Mouse (Mus musculus) limb, embryonic 13.5 days (tissue): Measurements from ENCODE around the gene Ttc3. TPM values are rescaled to one million over a fixed set of nuclear protein-coding genes. Genes with fewer than 3 reads are reported as not detected.

ENCODE experiments used
- ATAC-seq: fragments of 200-750 bp; cut with Nextera tagmentation; 2 replicates; pipeline ENCODE4 v1.8.0; 2017; ENCODE audit warnings: low read depth, moderate number of reproducible peaks, moderate TSS enrichment; ENCODE audit not compliant: low FRiP score
- H3K27ac ChIP-seq: fragments of 300-500 bp; sonication (generic); 2 replicates; pipeline ENCODE4 v1.5.1; 2015; ENCODE audit warnings: inconsistent platforms, mild to moderate bottlenecking, moderate library complexity
- H3K27me3 ChIP-seq: fragments of 300-500 bp; sonication (generic); 2 replicates; pipeline ENCODE4 v1.6.1; 2015; ENCODE audit warnings: mild to moderate bottlenecking, inconsistent platforms
- H3K36me3 ChIP-seq: fragments of 300-500 bp; sonication (generic); 2 replicates; pipeline ENCODE4 v1.6.1; 2015; ENCODE audit warnings: inconsistent platforms, mild to moderate bottlenecking, moderate library complexity
- H3K4me1 ChIP-seq: fragments of 300-500 bp; sonication (generic); 2 replicates; pipeline ENCODE4 v1.6.1; 2015; ENCODE audit warnings: inconsistent platforms
- H3K4me2 ChIP-seq: fragments of 300-500 bp; sonication (generic); replicated peaks from 2 replicates; pipeline ENCODE4 v1.6.1; 2015; ENCODE audit warnings: inconsistent platforms, mild to moderate bottlenecking, moderate library complexity
- H3K4me3 ChIP-seq: fragments of 300-500 bp; sonication (generic); 2 replicates; pipeline ENCODE4 v1.5.1; 2015; ENCODE audit warnings: moderate library complexity, mild to moderate bottlenecking, inconsistent platforms
- H3K9ac ChIP-seq: fragments of 300-500 bp; sonication (generic); 2 replicates; pipeline ENCODE4 v1.6.1; 2015; ENCODE audit warnings: mild to moderate bottlenecking, inconsistent platforms
- H3K9me3 ChIP-seq: fragments of 300-500 bp; sonication (generic); 2 replicates; pipeline ENCODE4 v1.6.1; 2016; ENCODE audit warnings: inconsistent platforms
- WGBS: fragments of 180-500 bp; shearing (Covaris S2); methylation state at CpG from one replicate; pipeline ENCODE4 v1.1.7; 2015; 5-methylcytosine and 5-hydroxymethylcytosine counted together
- polyA plus RNA-seq: library from polyadenylated mRNA; unstranded; fragments of >200 nt; fragmentation: Nextera tagmentation; extraction: Ambion mirVana; gene quantifications from 2 replicates; pipeline ENCODE4 v1.2.1, GENCODE M21; 2015

Ttc3 gene
- polyA plus RNA-seq, 1 experiment from 2014 or later: 332 TPM

DNA sequence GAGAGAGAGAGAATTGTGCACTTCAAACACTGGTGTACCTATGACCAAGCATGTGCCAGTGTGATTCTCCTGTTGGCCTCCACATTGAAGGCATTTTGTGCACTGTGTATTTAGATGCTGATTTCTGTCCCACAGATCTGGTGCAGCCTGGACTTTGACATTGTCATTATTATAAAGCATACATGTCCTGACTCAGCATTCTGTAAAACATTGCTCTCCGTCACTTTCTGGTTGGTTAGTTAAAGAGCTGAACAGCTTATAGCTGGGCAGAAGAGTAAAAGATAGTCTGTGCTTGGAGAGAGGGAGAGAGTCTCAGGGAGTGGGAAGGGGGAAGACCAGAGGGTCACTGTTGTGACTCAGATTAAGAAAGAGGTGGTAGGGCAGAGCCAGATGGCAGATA, 24.7 kb upstream of the Ttc3 start:
- ATAC-seq: no peak
- Histone ChIP-seq H3K9ac (no peak overlapping the region), H3K4me2 (no peak overlapping the region), H3K27ac (no peak overlapping the region), H3K9me3 (no peaks in the 10 kb centered on the region), H3K4me3 (no peak overlapping the region), H3K4me1 (0 out of 2 replicates have a peak, but pooled peaks cover 6% of the 10 kb centered on the region), H3K36me3 (no peaks in the 10 kb centered on the region), H3K27me3 (no peaks in the 10 kb centered on the region)
- 82% methylated on average over 1 of the region's 1 CpGs for WGBS

DNA sequence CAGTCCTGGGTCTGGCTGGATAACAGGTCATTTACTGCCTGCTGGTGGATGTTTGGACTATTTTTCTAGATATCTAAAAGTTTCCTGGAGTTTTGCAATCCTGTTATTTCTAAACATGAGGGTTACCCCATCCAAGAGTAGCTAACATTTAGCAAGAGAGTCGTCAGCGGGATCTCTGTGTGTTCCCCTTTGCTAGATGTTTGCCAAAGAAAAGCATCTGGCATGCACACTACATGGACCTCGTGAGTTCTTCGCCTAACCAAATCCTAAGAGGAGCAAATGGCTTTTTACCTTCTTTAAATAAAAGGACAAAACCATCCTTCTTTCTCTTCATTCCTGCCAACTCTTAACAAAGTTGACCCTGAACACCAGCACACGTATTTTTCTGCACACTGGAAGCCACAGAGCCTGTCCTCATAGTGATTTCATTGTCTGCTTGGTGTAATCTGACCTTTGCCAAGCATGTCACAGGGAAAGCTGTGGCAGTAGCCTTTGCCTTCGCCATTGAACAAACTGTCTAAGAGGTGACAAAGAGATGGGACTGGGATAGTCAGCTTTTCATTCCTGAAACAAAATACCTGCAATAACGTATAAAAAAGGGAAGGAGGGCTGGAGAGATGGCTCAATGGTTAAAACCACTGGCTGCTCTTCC, 23.2 kb upstream of the Ttc3 start:
- Histone ChIP-seq H3K9ac (no peak overlapping the region), H3K36me3 (no peaks in the 10 kb centered on the region), H3K9me3 (no peaks in the 10 kb centered on the region), H3K4me2 (no peak overlapping the region), H3K27me3 (no peaks in the 10 kb centered on the region), H3K27ac (no peak overlapping the region), H3K4me1 (0 out of 2 replicates have a peak, but pooled peaks cover 6% of the 10 kb centered on the region), H3K4me3 (no peak overlapping the region)
- no peak for ATAC-seq
- 76% methylated on average over 7 of the region's 7 CpGs for WGBS

DNA sequence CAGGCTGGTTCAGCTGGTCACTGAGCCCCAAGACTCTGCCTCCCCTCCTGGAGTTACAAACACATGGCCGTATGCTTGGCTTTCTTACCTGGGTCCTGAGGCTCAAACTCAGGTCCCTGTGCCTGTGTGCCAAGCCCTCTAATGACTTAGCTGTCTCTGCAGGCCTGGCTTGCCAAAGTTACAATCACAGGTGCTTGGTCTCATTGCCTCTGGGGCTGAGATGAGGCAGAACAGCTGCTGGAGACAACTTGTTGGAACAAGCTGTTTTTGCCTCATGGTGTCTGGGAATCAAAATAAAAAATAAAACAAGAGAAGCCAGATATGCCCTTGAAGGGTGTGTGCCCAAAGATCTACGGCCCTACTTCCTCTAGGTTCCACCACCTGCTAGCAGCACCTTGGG, 21.6 kb upstream of the Ttc3 start:
- Histone ChIP-seq H3K27ac (no peak overlapping the region), H3K9ac (no peak overlapping the region), H3K4me2 (no peak overlapping the region), H3K4me1 (0 out of 2 replicates have a peak, but pooled peaks cover 6% of the 10 kb centered on the region), H3K9me3 (no peaks in the 10 kb centered on the region), H3K4me3 (no peak overlapping the region), H3K36me3 (no peaks in the 10 kb centered on the region), H3K27me3 (no peaks in the 10 kb centered on the region)
- 77% methylated on average over 2 of the region's 2 CpGs for WGBS
- no peak for ATAC-seq

DNA sequence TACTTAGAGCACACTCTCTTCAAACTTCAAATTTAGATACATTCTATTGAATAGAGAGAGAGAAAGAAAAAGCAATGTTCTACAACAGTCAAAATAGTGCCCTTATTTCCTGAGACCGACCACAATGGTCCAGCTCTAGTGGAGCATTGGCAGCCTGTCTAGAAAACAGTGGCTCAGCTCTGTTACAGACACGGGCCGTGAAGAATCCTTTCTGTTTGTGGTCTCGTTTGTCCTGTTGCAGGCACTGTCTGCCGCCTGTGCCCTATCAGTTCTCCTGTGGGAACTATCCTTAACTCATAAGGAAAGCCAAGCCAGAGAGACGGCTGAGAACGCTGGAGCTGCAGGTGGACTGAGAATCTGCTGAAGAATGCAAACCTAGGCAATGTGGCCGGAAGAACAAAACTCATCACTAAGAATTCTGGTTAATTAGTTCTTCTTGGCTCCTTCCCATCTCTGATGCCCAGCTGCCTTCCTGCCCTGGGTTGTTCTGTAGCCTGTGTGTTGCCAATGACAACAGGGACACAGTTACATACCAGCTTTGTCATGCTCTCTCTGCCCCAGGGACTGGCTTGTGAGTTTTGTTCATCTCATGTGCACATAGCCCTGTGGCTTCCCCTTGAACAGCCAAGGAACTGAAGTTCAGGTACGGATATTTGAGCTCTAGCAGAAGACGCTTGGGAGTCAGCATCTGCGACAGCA, 20.7 kb upstream of the Ttc3 start:
- Histone ChIP-seq H3K9ac (no peak overlapping the region), H3K4me1 (0 out of 2 replicates have a peak, but pooled peaks cover 6% of the 10 kb centered on the region), H3K4me2 (no peak overlapping the region), H3K27ac (no peak overlapping the region), H3K27me3 (no peaks in the 10 kb centered on the region), H3K9me3 (no peaks in the 10 kb centered on the region), H3K36me3 (no peaks in the 10 kb centered on the region), H3K4me3 (no peak overlapping the region)
- 65% methylated on average over 11 of the region's 11 CpGs for WGBS
- 0 out of 2 replicates have a peak, but pooled peaks have one; percentile 40 for ATAC-seq

DNA sequence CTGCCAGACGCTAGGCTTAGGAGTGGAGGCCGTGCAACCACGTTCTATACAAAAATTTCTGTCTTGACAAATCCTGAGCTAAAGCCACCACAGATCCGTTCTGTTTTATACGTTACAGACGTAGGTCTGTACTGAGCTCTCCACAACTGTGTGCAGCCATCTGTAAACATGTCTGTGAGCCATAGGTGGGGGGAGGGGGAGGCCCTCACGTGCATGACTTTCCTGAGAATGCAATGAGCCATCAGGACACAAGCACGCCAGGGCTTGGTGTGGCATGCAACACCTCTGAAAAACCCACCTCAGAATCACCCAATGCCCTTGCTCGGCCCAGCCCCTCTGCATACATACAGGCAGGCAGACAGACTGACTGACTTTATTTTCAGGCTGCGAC, 20.1 kb upstream of the Ttc3 start:
- Histone ChIP-seq H3K4me1 (0 out of 2 replicates have a peak, but pooled peaks cover 6% of the 10 kb centered on the region), H3K36me3 (no peaks in the 10 kb centered on the region), H3K4me2 (no peak overlapping the region), H3K27me3 (no peaks in the 10 kb centered on the region), H3K4me3 (no peak overlapping the region), H3K27ac (no peak overlapping the region), H3K9ac (no peak overlapping the region), H3K9me3 (no peaks in the 10 kb centered on the region)
- 0 out of 2 replicates have a peak, but pooled peaks have one; percentile 19 for ATAC-seq
- WGBS: 56% methylated on average over 10 of the region's 10 CpGs

DNA sequence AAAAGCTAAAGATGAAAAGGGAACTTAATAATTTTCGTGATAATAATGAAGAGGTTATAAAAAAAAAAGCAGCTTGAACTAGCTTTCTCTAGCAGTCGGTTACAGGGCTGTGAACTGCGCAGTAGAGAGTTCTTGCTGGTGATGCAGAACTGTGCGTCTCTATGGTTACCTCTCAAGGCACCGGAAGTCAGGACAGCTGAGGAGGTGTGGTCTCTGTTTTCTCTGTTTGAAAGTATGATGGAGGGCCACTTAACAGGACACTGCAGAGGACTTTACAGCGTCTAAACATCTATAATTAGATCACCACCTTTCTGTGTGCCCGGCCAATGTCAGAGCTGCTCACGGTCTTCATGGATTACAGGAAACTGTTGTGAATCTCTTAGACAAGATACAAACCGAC, 16.0 kb upstream of the Ttc3 start:
- Histone ChIP-seq H3K4me2 (no peak overlapping the region), H3K27ac (no peak overlapping the region), H3K36me3 (no peaks in the 10 kb centered on the region), H3K27me3 (no peaks in the 10 kb centered on the region), H3K4me3 (no peak overlapping the region), H3K9me3 (no peaks in the 10 kb centered on the region), H3K9ac (no peak overlapping the region), H3K4me1 (0 out of 2 replicates have a peak, but pooled peaks cover 6% of the 10 kb centered on the region)
- no peak for ATAC-seq
- whole genome bisulfite sequencing: 32% methylated on average over 9 of the region's 9 CpGs

DNA sequence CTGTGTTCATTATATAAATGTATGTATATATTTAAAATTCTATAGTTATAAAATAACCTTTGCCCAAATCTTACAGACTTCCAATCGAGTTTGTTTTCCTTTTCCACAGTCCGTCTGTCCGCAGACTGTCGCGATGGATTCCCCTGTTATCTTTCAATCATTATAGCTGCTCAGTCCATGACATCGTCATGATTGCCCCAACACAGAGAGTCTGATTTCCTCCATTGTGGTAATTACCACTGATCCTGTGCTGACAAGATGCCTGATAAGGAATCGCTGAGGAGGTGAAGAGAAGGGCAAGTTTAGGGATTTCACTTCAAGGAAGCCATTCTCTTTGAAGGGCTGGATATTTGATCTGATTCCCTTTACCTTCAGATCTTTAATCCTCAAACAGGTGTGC, 14.4 kb upstream of the Ttc3 start:
- Histone ChIP-seq H3K4me2 (no peak overlapping the region), H3K4me3 (no peak overlapping the region), H3K9me3 (no peaks in the 10 kb centered on the region), H3K27me3 (no peaks in the 10 kb centered on the region), H3K4me1 (no peaks in the 10 kb centered on the region), H3K27ac (no peak overlapping the region), H3K36me3 (no peaks in the 10 kb centered on the region), H3K9ac (no peak overlapping the region)
- no peak for ATAC-seq
- WGBS: 38% methylated on average over 7 of the region's 7 CpGs

DNA sequence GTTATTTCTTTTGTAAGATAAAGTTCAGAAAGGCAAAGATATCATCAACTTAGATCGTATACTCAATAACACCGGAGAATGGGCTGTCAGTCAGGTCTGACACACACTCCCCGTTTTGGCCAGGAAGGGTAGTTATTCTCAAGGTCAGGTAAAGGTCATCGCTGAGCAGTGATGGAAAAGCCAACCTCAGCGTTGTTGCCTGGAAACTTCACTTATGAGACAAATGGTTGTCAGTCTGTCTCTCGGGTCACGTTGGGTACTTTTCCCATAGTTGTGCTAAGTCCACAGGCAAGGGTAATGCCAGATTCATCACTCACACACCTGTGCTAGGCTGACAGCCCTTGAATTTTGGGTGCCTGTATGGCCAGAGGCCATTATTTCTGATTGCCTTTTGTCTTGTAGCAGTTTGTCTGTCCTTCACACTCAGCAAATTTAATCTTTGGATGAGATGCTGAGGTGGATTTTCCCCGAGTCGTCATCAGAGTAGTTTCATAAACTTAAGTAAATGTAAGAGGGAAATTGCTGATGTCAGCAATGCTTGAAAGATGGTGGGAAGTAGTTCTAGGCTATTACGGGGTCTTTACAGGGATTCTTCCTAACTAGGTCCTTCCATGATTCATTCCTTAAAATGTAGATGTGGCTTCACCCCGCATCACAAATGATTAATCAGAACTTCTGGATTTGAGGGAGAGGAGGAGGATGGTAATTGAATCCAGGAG, 13.5 kb upstream of the Ttc3 start:
- H3K27ac ChIP-seq: no peak overlapping the region
- no peak overlapping the region for H3K4me3 ChIP-seq
- H3K4me1 ChIP-seq: no peaks in the 10 kb centered on the region
- H3K36me3 ChIP-seq: no peaks in the 10 kb centered on the region
- H3K27me3 ChIP-seq: no peaks in the 10 kb centered on the region
- no peak for ATAC-seq
- no peak overlapping the region for H3K4me2 ChIP-seq
- no peaks in the 10 kb centered on the region for H3K9me3 ChIP-seq
- no peak overlapping the region for H3K9ac ChIP-seq
- WGBS: 68% methylated on average over 11 of the region's 11 CpGs

DNA sequence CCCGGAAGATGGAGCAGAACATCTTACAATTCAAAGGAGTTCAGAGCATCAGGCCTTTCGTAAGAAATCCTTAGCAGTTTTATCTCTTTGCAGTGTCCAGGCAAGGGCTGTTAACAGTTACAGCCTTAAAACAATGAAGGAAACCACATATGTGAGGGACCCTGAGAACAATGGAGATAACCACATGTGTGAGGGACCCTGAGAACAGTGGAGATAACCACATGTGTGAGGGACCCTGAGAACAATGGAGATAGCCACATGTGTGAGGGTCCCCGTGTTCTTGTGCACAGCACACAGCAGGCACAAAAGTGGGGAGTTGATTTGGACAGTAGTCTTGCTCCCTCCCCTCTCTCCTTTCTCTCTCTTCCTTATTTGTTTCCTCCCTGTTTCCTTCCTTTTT, 12.3 kb upstream of the Ttc3 start:
- Histone ChIP-seq H3K27ac (no peak overlapping the region), H3K9ac (no peak overlapping the region), H3K4me1 (0 out of 2 replicates have a peak, but pooled peaks cover 4% of the 10 kb centered on the region), H3K9me3 (no peaks in the 10 kb centered on the region), H3K27me3 (no peaks in the 10 kb centered on the region), H3K4me3 (no peak overlapping the region), H3K4me2 (no peak overlapping the region), H3K36me3 (no peaks in the 10 kb centered on the region)
- 80% methylated on average over 3 of the region's 3 CpGs for WGBS
- ATAC-seq: no peak

DNA sequence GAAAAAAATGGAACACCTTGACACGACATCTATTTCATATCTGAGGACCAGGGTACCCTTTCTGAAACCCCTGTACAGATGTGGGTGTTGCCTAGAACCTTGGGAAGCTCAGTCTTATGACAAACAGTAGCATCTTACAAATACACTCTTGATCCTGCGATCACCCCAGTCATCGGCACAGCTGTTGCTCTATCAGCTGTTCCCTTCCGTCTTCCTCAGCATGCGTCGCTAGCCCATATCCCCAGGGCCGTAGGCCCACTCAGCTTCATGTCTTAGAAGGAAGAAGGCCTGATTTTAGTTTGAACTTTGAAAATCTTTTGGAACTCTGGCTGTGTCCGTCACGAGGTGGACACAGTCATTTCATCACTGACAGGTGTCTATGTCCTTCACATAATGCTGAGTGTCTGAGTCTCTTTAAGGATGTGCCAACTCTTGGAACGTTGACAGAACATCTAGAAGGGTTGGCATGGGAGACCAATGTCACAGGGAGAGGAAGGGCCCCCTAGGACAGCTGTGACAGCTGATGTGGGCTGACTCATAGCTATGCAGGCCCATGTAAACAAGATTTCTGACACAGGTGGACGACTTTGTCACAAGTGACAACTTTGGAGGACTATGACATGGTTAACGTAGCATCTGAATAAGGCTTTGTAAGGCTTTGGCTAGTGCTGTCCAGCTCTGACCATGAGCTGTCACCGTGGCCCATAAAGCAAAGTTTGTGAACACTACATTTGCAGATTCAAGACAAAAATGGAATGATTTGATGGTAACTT, 9.7 kb upstream of the Ttc3 start:
- H3K4me2 ChIP-seq: no peak overlapping the region
- 0 out of 2 replicates have a peak, but pooled peaks cover 4% of the 10 kb centered on the region for H3K4me1 ChIP-seq
- no peak overlapping the region for H3K9ac ChIP-seq
- peaks cover 5% of the 10 kb centered on the region for H3K36me3 ChIP-seq
- H3K27me3 ChIP-seq: no peaks in the 10 kb centered on the region
- 86% methylated on average over 13 of the region's 13 CpGs for WGBS
- ATAC-seq: peak; percentile 69; the same call in 1 of the 2 replicates
- no peak overlapping the region for H3K4me3 ChIP-seq
- H3K27ac ChIP-seq: no peak overlapping the region
- H3K9me3 ChIP-seq: no peaks in the 10 kb centered on the region

DNA sequence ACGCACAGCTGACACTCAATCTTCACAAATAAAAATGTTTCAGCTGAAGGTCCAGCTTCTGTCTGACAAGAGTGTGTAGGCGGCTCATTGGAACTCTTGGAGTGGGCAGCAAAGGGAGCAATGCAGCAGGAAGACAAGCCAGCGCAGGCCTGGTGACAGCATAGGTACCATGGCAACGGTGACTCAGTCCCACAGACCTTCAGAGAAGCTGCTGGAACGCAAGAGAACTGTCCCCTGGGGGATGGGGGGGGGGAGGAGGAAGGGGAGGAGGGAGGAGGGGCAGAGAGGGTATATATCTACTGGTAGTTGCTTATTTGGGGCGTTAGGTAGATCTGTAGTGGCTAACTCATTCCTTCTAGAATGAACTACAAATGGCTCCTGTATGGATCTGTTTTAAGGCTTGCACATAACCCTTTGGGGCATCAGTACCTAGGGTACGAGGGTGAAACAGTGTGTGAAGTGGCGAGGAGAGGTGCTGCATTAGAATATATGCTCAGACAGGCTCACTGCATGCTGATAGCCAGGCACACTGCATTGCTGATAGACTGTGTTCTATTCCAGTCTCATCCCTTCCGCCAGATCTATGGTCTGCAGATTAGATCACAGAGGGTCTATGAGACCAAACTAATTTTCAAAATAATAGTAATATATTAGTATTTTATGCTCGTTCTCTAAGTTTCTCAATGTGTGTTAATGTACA, 8.1 kb upstream of the Ttc3 start:
- 0 out of 2 replicates have a peak overlapping the region, but pooled peaks have one; percentile 31 for H3K9ac ChIP-seq
- peaks cover 5% of the 10 kb centered on the region for H3K36me3 ChIP-seq
- H3K4me1 ChIP-seq: 0 out of 2 replicates have a peak, but pooled peaks cover 4% of the 10 kb centered on the region
- no peak overlapping the region for H3K27ac ChIP-seq
- WGBS: 53% methylated on average over 10 of the region's 10 CpGs
- H3K9me3 ChIP-seq: no peaks in the 10 kb centered on the region
- no peaks in the 10 kb centered on the region for H3K27me3 ChIP-seq
- H3K4me3 ChIP-seq: no peak overlapping the region
- ATAC-seq: no peak; the same call in 1 of the 2 replicates
- no peak overlapping the region for H3K4me2 ChIP-seq
